Mouse (Mus musculus): Measurements from ENCODE around the gene Zfp616. TPM values are rescaled to one million over a fixed set of nuclear protein-coding genes. Genes with fewer than 3 reads are reported as not detected.

The Zfp616 gene
- total RNA-seq (2021): not detected
- long read RNA-seq, experiment 1: 0 reads
- long read RNA-seq, experiment 2: 0 reads

DNA sequence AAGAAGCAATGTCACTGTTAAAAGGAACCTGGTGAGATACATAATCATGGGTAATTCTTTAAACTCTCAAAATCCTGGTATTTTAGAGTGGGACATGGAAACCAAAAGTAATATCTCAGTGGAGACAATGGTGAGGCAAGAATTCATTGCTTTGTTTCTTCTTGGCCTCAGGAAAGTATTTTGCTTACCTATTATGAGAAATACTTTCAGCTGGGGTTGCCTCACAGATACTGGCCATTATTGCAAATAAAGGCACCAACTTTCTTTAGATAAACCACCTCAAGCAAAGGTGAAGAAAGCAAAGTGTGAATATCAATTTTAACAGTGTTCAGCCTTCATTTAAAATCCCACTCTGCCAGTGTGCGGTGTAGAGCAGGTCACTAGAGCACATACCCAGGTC is at the start of gene Zfp616:
Gene Zfp616 (plus strand): TSS at position 301 of the 400 bp plus-strand sequence.
- intact Hi-C loops (cut with DNase I; ENCODE audit: low total_unique reads): no loop called here
- no peak for DNase-seq

GRCm38 (mm10) chr11:74051347-74051746 is 18.4 kb upstream of the Zfp616 start:
- intact Hi-C loops (cut with DNase I; ENCODE audit: low total_unique reads): no loop called here
- DNase-seq: no peak

DNA sequence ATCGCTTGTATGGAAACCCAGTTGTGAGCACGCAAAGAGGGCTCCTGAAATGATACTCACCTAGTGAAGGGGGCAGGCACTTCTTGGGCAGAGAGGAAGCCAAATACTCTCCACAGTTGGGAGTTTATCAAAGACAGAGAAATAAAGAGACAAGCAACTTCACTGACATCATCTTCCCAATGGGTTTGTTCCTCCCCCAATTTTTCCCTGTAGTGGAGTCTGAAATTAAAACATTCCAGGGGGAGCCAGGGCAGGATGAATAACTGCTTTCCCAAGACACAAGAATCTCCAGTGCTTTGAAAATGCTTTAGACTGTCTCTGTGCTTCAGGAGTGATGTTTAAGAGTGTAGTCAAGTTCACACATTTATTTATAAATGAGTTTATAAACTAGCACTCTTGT is 13.3 kb upstream of the Zfp616 start, which contains the start of the genes Olfr139 and Olfr399:
Gene Olfr139 (minus strand): TSS at position 101 of the 400 bp plus-strand sequence.
Gene Olfr399 (minus strand): TSS at position 165 of the 400 bp plus-strand sequence.
- no peak for DNase-seq
- intact Hi-C loops (cut with DNase I; ENCODE audit: low total_unique reads): no loop called here

DNA sequence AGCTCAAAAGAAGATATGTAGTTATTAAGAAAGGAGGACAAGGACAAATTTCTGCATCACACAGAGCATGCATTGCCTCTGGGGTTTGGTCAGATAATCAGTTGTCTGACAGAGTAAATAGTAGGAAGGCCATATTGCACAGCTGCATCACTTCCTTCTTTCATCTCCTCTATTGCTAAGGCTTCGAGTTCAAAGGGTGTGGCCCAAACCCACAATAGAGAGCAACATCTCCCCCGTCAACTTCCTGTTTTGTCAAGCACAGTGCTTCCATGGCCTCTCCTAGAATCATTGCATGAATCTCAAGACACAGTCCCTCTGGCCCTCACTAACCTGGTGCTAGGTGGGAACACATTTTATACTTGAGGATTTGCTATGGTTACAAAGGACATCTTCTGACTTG is 31.0 kb downstream of the Zfp616 start:
- intact Hi-C loops (cut with DNase I; ENCODE audit: low total_unique reads): no loop called here
- DNase-seq: no peak

- intact Hi-C loops (cut with DNase I; ENCODE audit: low total_unique reads): no loop called here
- no peak for DNase-seq
Measured at GRCm38 (mm10) chr11:74101507-74101906, 31.8 kb downstream of the Zfp616 start.

- intact Hi-C loops (cut with DNase I; ENCODE audit: low total_unique reads): no loop called here
- DNase-seq: no peak
Measured at GRCm38 (mm10) chr11:74105066-74105465, 35.3 kb downstream of the Zfp616 start.

GRCm38 (mm10) chr11:74113412-74113811 is 43.7 kb downstream of the Zfp616 start, which contains the start of gene Olfr401:
TSS of gene Olfr401 (plus strand) at chr11:74113712.
- intact Hi-C loops (cut with DNase I; ENCODE audit: low total_unique reads): no loop called here
- DNase-seq: no peak

Other genes starting within 250 kb of the Zfp616 start
- not detected for gene Olfr393, start 218.5 kb upstream of the Zfp616 start, total RNA-seq (2021)
- not detected for gene Olfr394, start 179.2 kb upstream of the Zfp616 start, total RNA-seq (2021)
- not detected for gene Olfr395, start 160.7 kb upstream of the Zfp616 start, total RNA-seq (2021)
- not detected for gene Olfr23, start 133.3 kb upstream of the Zfp616 start, total RNA-seq (2021)
- gene Olfr397, start 109.1 kb upstream of the Zfp616 start, total RNA-seq (2021): not detected
- not detected for gene Olfr398, start 79.5 kb upstream of the Zfp616 start, total RNA-seq (2021)
- not detected for gene Olfr139, start 13.4 kb upstream of the Zfp616 start, total RNA-seq (2021)
- gene Olfr399, start 13.3 kb upstream of the Zfp616 start, total RNA-seq (2021): not detected
- not detected for gene Olfr401, start 43.8 kb downstream of the Zfp616 start, total RNA-seq (2021)
- gene Olfr402, start 83.6 kb downstream of the Zfp616 start, total RNA-seq (2021): not detected
- not detected for gene Olfr403, start 116.3 kb downstream of the Zfp616 start, total RNA-seq (2021)
- not detected for gene Olfr43, start 141.4 kb downstream of the Zfp616 start, total RNA-seq (2021)
- gene Olfr406, start 189.9 kb downstream of the Zfp616 start, total RNA-seq (2021): not detected
- not detected for gene Olfr59, start 213.8 kb downstream of the Zfp616 start, total RNA-seq (2021)

Measured in gastrocnemius, postnatal 14 days (tissue).